Mouse (Mus musculus): ENCODE results near the gene Cnga3. TPM values are rescaled to one million over a fixed set of nuclear protein-coding genes. Genes with fewer than 3 reads are reported as not detected.

Gene Cnga3
- polyA plus RNA-seq (2014; fragmentation: Nextera tagmentation; extraction: Ambion mirVana): not detected in 2 replicates

DNA sequence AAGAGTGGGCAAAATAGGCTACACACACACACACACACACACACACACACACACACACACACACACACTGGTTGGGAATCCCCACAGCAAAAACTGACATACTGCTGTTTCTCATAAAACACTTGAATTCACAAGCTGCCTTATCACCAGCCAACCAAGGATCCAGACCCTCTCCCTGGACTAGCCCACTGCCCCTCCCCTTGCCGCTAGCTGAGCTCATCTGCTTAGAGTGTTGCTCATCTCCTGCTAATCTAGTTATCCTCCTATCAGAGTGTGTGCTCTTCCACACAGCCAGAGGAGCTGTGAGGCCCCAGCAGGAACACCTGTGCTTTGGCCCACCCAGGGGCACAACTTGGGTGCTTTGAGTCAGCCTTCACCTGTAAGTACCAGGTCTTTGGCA is at the start of gene Cnga3:
Cnga3 (plus strand) TSS at position 291 of the 400 bp plus-strand sequence.
- H3K36me3 ChIP-seq (ENCODE audit: control insufficient read depth, insufficient read depth, low read length): no peaks in the 10 kb centered on the region
- WGBS: 68% methylated on average over 1 of the region's 1 CpGs

DNA sequence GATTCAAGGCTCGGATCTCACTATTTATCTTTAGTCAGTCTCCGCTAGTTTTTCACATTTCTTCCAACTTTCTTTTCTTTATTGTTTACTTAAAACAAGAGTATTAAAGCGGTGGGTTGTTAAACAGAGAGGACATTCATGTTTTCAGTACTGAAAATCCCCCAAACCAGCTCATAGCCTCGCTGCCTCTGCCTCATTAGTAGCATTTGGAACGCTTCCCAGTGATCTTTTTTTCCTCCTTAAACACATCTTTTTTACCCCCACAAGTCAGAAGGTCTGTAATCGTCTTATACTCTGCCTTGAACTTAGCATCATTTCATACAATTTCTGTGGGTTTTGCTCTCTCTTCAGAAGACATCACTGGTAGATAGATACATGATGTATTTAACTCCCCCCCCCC is 48.2 kb upstream of the Cnga3 start:
- Histone ChIP-seq H3K4me1 (ENCODE audit: control insufficient read depth, insufficient read depth, low read length) (no peaks in the 10 kb centered on the region), H3K9ac (ENCODE audit: low read length) (no peak overlapping the region), H3K27me3 (ENCODE audit: control insufficient read depth, insufficient read depth, low read length) (no peaks in the 10 kb centered on the region), H3K27ac (replicated peaks; ENCODE audit: low read depth, low read length) (no peak overlapping the region), H3K9me3 (ENCODE audit: control insufficient read depth, low read length) (no peaks in the 10 kb centered on the region), H3K36me3 (ENCODE audit: control insufficient read depth, insufficient read depth, low read length) (no peaks in the 10 kb centered on the region), H3K4me3 (ENCODE audit: low read depth, low read length) (no peak overlapping the region), H3K4me2 (ENCODE audit: low read depth, severe bottlenecking) (no peak overlapping the region)
- no peak for DNase-seq (ENCODE audit: low spot score)
- WGBS: 80% methylated on average over 6 of the region's 6 CpGs
- ATAC-seq (ENCODE audit: insufficient number of reproducible peaks, low FRiP score, low TSS enrichment, low read depth): no peak

More for the DNA sequence above, at the start of gene Cnga3:
- Histone ChIP-seq H3K9ac (ENCODE audit: low read length) (no peak within 1 kb of the TSS), H3K27ac (replicated peaks; ENCODE audit: low read depth, low read length) (no peak within 1 kb of the TSS), H3K4me1 (ENCODE audit: control insufficient read depth, insufficient read depth, low read length) (no peaks in the 10 kb centered on the region), H3K9me3 (ENCODE audit: control insufficient read depth, low read length) (no peaks in the 10 kb centered on the region), H3K27me3 (ENCODE audit: control insufficient read depth, insufficient read depth, low read length) (no peaks in the 10 kb centered on the region), H3K4me3 (ENCODE audit: low read depth, low read length) (no peak within 1 kb of the TSS), H3K4me2 (ENCODE audit: low read depth, severe bottlenecking) (no peak within 1 kb of the TSS)
- ATAC-seq (ENCODE audit: insufficient number of reproducible peaks, low FRiP score, low TSS enrichment, low read depth): no peak
- no peak for DNase-seq (ENCODE audit: low spot score)

DNA sequence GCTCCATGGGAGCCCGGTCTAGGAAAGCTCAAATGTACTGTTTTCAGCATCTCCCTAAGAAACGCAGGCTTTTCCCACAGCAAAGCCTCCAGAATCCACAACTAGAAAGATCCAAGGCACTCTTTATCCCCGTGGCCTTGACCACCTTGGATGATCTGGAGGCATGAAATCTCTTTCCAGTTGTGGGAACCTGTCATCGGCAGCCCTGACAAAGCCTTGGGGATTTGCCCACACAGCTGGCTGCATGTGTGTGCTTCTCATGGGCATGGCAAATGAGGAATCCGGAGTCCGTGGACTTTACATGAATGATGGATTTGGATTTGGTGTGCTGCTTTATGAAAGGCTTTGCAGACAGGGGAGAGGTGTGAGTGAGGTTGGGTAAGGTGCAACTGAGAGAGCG is 46.3 kb upstream of the Cnga3 start:
- Histone ChIP-seq H3K4me1 (ENCODE audit: control insufficient read depth, insufficient read depth, low read length) (no peaks in the 10 kb centered on the region), H3K4me2 (ENCODE audit: low read depth, severe bottlenecking) (no peak overlapping the region), H3K4me3 (ENCODE audit: low read depth, low read length) (no peak overlapping the region), H3K9me3 (ENCODE audit: control insufficient read depth, low read length) (no peaks in the 10 kb centered on the region), H3K9ac (ENCODE audit: low read length) (no peak overlapping the region), H3K27ac (replicated peaks; ENCODE audit: low read depth, low read length) (no peak overlapping the region), H3K27me3 (ENCODE audit: control insufficient read depth, insufficient read depth, low read length) (no peaks in the 10 kb centered on the region), H3K36me3 (ENCODE audit: control insufficient read depth, insufficient read depth, low read length) (no peaks in the 10 kb centered on the region)
- ATAC-seq (ENCODE audit: insufficient number of reproducible peaks, low FRiP score, low TSS enrichment, low read depth) (peak; percentile 39; the same call in 1 of the 2 replicates), DNase-seq (ENCODE audit: low spot score) (no peak)
- 82% methylated on average over 7 of the region's 7 CpGs for WGBS

DNA sequence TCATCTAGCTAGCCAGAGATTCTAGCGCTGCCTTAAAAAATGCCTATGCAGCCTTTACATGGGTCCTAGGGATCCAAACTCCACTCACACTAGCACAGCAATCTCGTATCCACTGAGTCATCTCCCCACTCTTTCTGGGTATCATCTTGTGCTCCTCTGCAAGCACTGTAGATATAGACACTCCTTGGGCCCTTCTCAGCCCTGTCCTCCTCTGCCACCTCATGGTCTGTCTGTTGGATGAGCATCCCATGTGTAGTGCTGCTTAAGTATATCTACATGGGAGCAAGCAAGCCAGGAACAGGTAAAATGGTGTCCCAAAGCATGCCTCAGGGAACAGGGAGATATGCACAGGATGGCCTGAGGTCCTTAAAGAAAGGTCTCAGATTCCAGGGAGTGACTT is 36.4 kb upstream of the Cnga3 start:
- Histone ChIP-seq H3K4me1 (ENCODE audit: control insufficient read depth, insufficient read depth, low read length) (no peaks in the 10 kb centered on the region), H3K4me2 (ENCODE audit: low read depth, severe bottlenecking) (no peak overlapping the region), H3K27me3 (ENCODE audit: control insufficient read depth, insufficient read depth, low read length) (no peaks in the 10 kb centered on the region), H3K27ac (replicated peaks; ENCODE audit: low read depth, low read length) (no peak overlapping the region), H3K36me3 (ENCODE audit: control insufficient read depth, insufficient read depth, low read length) (no peaks in the 10 kb centered on the region), H3K9me3 (ENCODE audit: control insufficient read depth, low read length) (no peaks in the 10 kb centered on the region), H3K9ac (ENCODE audit: low read length) (no peak overlapping the region), H3K4me3 (ENCODE audit: low read depth, low read length) (no peak overlapping the region)
- DNase-seq (ENCODE audit: low spot score) (no peak), ATAC-seq (ENCODE audit: insufficient number of reproducible peaks, low FRiP score, low TSS enrichment, low read depth) (no peak)
- WGBS: 86% methylated on average over 2 of the region's 2 CpGs

DNA sequence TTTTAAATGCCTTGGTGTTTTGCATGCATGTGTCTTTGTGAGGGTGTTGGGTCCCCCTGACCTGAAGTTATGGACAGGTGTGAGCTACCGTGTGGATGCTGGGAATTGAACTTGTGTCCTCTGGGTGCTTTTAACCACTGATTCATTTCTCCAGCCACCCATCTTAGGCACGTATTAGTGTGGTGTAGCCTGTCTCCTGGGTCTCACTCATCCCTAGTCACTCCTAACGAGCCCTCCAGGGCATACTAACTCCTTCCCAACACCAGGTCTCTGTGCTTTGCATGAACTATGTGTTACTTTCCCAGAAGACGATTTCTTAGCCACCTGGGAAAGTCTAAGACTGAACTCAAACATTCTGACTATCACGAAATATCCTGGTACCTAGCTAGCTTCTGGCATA is 34.4 kb upstream of the Cnga3 start:
- H3K4me3 ChIP-seq (ENCODE audit: low read depth, low read length): no peak overlapping the region
- no peak overlapping the region for H3K9ac ChIP-seq (ENCODE audit: low read length)
- no peak overlapping the region for H3K4me2 ChIP-seq (ENCODE audit: low read depth, severe bottlenecking)
- H3K9me3 ChIP-seq (ENCODE audit: control insufficient read depth, low read length): no peaks in the 10 kb centered on the region
- no peak for DNase-seq (ENCODE audit: low spot score)
- H3K27me3 ChIP-seq (ENCODE audit: control insufficient read depth, insufficient read depth, low read length): no peaks in the 10 kb centered on the region
- no peak for ATAC-seq (ENCODE audit: insufficient number of reproducible peaks, low FRiP score, low TSS enrichment, low read depth)
- 73% methylated on average over 5 of the region's 5 CpGs for WGBS
- H3K4me1 ChIP-seq (ENCODE audit: control insufficient read depth, insufficient read depth, low read length): no peaks in the 10 kb centered on the region
- H3K27ac ChIP-seq (replicated peaks; ENCODE audit: low read depth, low read length): no peak overlapping the region
- no peaks in the 10 kb centered on the region for H3K36me3 ChIP-seq (ENCODE audit: control insufficient read depth, insufficient read depth, low read length)

DNA sequence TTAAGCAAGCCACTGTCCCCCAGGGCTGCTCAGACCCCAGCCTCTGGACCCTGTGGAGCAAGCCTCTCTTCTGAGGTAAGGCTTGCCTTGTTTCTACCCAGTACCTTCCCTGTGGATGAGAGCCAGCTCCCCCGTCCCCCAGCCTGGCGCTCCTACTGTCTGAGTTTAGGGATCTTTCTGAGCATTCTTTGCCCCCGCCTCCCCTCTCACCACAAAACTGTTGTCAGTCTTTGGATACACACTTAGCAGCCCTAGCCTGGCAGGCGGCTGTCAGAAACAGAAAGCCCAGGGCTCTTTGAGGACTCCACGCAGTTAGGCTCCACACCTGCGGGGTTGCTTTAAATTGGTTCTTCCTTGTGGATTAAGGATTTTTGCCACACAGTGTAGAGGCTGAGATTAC is 27.2 kb upstream of the Cnga3 start:
- DNase-seq (ENCODE audit: low spot score): no peak
- H3K9ac ChIP-seq (ENCODE audit: low read length): no peak overlapping the region
- ATAC-seq (ENCODE audit: insufficient number of reproducible peaks, low FRiP score, low TSS enrichment, low read depth): no peak
- no peak overlapping the region for H3K4me3 ChIP-seq (ENCODE audit: low read depth, low read length)
- no peaks in the 10 kb centered on the region for H3K4me1 ChIP-seq (ENCODE audit: control insufficient read depth, insufficient read depth, low read length)
- no peak overlapping the region for H3K4me2 ChIP-seq (ENCODE audit: low read depth, severe bottlenecking)
- H3K36me3 ChIP-seq (ENCODE audit: control insufficient read depth, insufficient read depth, low read length): no peaks in the 10 kb centered on the region
- no peaks in the 10 kb centered on the region for H3K9me3 ChIP-seq (ENCODE audit: control insufficient read depth, low read length)
- no peaks in the 10 kb centered on the region for H3K27me3 ChIP-seq (ENCODE audit: control insufficient read depth, insufficient read depth, low read length)
- 75% methylated on average over 6 of the region's 6 CpGs for WGBS
- H3K27ac ChIP-seq (replicated peaks; ENCODE audit: low read depth, low read length): no peak overlapping the region

DNA sequence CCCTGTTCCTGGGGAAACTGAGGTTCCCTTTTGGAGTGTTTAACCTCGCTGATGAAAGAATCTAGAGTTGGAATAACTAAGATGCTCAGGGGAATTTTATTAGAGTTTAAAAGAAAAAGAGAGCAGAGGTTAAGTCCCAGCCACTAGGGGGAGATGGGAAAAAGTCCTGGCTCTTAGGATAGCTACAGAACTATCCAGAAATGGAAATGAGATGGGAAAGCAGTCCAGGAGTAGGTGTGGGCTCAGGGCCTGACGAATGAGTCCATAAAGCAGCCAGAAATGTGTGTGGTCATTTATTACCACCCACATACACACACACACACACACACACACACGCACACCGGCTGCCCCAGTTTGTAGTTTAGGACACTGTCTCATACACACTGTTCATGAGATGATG is 19.6 kb upstream of the Cnga3 start:
- H3K4me2 ChIP-seq (ENCODE audit: low read depth, severe bottlenecking): no peak overlapping the region
- H3K4me1 ChIP-seq (ENCODE audit: control insufficient read depth, insufficient read depth, low read length): no peaks in the 10 kb centered on the region
- no peak overlapping the region for H3K27ac ChIP-seq (replicated peaks; ENCODE audit: low read depth, low read length)
- no peak for DNase-seq (ENCODE audit: low spot score)
- no peaks in the 10 kb centered on the region for H3K36me3 ChIP-seq (ENCODE audit: control insufficient read depth, insufficient read depth, low read length)
- 65% methylated on average over 4 of the region's 4 CpGs for WGBS
- no peaks in the 10 kb centered on the region for H3K27me3 ChIP-seq (ENCODE audit: control insufficient read depth, insufficient read depth, low read length)
- no peak overlapping the region for H3K9ac ChIP-seq (ENCODE audit: low read length)
- no peak overlapping the region for H3K4me3 ChIP-seq (ENCODE audit: low read depth, low read length)
- ATAC-seq (ENCODE audit: insufficient number of reproducible peaks, low FRiP score, low TSS enrichment, low read depth): no peak
- no peaks in the 10 kb centered on the region for H3K9me3 ChIP-seq (ENCODE audit: control insufficient read depth, low read length)

DNA sequence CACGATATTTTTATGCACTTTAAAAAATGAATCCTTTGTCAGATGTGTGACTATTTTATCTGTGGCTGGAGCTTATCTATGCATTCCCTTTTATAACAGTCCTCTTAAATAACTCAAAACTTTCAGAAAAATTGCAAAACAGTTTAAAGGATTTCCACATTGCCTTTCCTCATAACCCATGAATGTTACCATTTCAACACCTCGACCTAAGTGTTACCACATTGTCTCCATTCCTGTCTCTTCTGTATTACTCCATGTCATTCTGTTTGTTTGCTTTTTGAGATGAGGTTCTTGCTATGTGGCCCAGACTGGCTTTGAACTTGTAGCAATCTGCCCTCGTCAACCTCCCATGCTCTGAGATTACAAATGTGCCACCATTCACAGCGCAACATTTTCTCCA is 12.8 kb upstream of the Cnga3 start:
- Histone ChIP-seq H3K4me2 (ENCODE audit: low read depth, severe bottlenecking) (no peak overlapping the region), H3K9ac (ENCODE audit: low read length) (no peak overlapping the region), H3K36me3 (ENCODE audit: control insufficient read depth, insufficient read depth, low read length) (no peaks in the 10 kb centered on the region), H3K27me3 (ENCODE audit: control insufficient read depth, insufficient read depth, low read length) (no peaks in the 10 kb centered on the region), H3K4me3 (ENCODE audit: low read depth, low read length) (no peak overlapping the region), H3K9me3 (ENCODE audit: control insufficient read depth, low read length) (no peaks in the 10 kb centered on the region), H3K4me1 (ENCODE audit: control insufficient read depth, insufficient read depth, low read length) (no peaks in the 10 kb centered on the region), H3K27ac (replicated peaks; ENCODE audit: low read depth, low read length) (no peak overlapping the region)
- ATAC-seq (ENCODE audit: insufficient number of reproducible peaks, low FRiP score, low TSS enrichment, low read depth) (no peak), DNase-seq (ENCODE audit: low spot score) (no peak)
- WGBS: 94% methylated on average over 4 of the region's 4 CpGs

DNA sequence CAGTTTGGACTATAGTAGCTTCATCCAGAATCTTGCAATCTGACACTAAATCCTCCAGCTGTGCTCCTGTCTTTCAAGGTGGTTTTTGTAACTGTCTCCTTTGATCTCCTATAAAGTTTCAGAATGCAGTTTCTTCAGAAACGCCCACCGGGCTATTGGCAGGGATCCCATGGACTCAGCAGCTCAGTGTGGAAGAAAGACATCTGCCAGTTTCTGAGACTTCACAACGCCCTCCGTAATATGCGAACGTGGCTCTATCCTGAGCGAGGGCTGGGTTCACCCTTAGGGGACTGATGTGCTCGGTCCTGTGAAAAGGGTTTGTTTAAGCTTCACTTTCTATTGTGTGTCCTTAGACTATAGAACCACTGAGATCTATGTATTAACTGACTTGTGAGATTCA is 6.5 kb upstream of the Cnga3 start:
- H3K4me3 ChIP-seq (ENCODE audit: low read depth, low read length): no peak overlapping the region
- H3K36me3 ChIP-seq (ENCODE audit: control insufficient read depth, insufficient read depth, low read length): no peaks in the 10 kb centered on the region
- no peaks in the 10 kb centered on the region for H3K27me3 ChIP-seq (ENCODE audit: control insufficient read depth, insufficient read depth, low read length)
- H3K27ac ChIP-seq (replicated peaks; ENCODE audit: low read depth, low read length): no peak overlapping the region
- no peaks in the 10 kb centered on the region for H3K9me3 ChIP-seq (ENCODE audit: control insufficient read depth, low read length)
- H3K4me1 ChIP-seq (ENCODE audit: control insufficient read depth, insufficient read depth, low read length): no peaks in the 10 kb centered on the region
- 87% methylated on average over 8 of the region's 8 CpGs for WGBS
- H3K9ac ChIP-seq (ENCODE audit: low read length): no peak overlapping the region
- DNase-seq (ENCODE audit: low spot score) (no peak), ATAC-seq (ENCODE audit: insufficient number of reproducible peaks, low FRiP score, low TSS enrichment, low read depth) (no peak)
- H3K4me2 ChIP-seq (ENCODE audit: low read depth, severe bottlenecking): no peak overlapping the region
